Mouse (Mus musculus): Measurements from ENCODE around the gene Gabbr2. TPM values are rescaled to one million over a fixed set of nuclear protein-coding genes. Genes with fewer than 3 reads are reported as not detected.

Gene Gabbr2
- polyA plus RNA-seq, 1 experiment from 2014 or later = 5.0 TPM

DNA sequence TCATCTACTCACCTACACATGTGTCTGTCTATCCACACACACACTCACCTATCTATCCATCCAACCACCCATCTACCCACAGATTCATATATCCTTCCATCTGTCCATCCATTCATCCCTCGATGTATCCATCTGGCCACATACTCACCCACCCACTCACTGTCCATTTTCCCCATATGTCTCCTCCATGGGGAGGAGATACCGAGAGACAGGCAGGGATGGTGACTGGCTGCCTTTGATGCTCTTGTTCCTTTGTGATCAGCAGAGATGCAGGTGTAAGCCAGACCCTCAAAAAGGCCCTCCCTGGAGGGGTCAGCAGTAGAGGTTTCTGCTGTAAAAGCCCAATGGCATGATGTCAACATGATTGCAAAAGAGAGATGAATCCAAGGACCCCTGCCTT is 221.0 kb downstream of the Gabbr2 start:
- 88% methylated on average over 2 of the region's 2 CpGs for WGBS
- no peak for ATAC-seq (ENCODE audit: low read depth)

GRCm38 (mm10) chr4:46770090-46770489 is 221.6 kb downstream of the Gabbr2 start:
- Histone ChIP-seq H3K27ac (replicated peaks) (no peak overlapping the region), H3K4me3 (no peak overlapping the region), H3K9ac (no peak overlapping the region), H3K4me1 (replicated peaks) (peaks cover 17% of the 10 kb centered on the region), H3K4me2 (no peak overlapping the region), H3K27me3 (no peaks in the 10 kb centered on the region), H3K36me3 (no peaks in the 10 kb centered on the region), H3K9me3 (no peaks in the 10 kb centered on the region)
- no peak for ATAC-seq (ENCODE audit: low read depth)
- WGBS = 87% methylated on average over 8 of the region's 8 CpGs

More for the DNA sequence above, 221.0 kb downstream of the Gabbr2 start:
- Histone ChIP-seq H3K4me3 (no peak overlapping the region), H3K4me1 (replicated peaks) (peaks cover 14% of the 10 kb centered on the region), H3K27me3 (no peaks in the 10 kb centered on the region), H3K4me2 (no peak overlapping the region), H3K9ac (no peak overlapping the region), H3K9me3 (no peaks in the 10 kb centered on the region), H3K27ac (replicated peaks) (no peak overlapping the region), H3K36me3 (no peaks in the 10 kb centered on the region)

GRCm38 (mm10) chr4:46766326-46766725 is 225.3 kb downstream of the Gabbr2 start:
- no peak overlapping the region for H3K9ac ChIP-seq
- no peaks in the 10 kb centered on the region for H3K36me3 ChIP-seq
- H3K4me2 ChIP-seq = no peak overlapping the region
- H3K27ac ChIP-seq (replicated peaks) = no peak overlapping the region
- peaks cover 10% of the 10 kb centered on the region for H3K4me1 ChIP-seq (replicated peaks)
- no peaks in the 10 kb centered on the region for H3K9me3 ChIP-seq
- no peak overlapping the region for H3K4me3 ChIP-seq
- ATAC-seq (ENCODE audit: low read depth) = no peak
- WGBS = 74% methylated on average over 7 of the region's 7 CpGs
- H3K27me3 ChIP-seq = no peaks in the 10 kb centered on the region

DNA sequence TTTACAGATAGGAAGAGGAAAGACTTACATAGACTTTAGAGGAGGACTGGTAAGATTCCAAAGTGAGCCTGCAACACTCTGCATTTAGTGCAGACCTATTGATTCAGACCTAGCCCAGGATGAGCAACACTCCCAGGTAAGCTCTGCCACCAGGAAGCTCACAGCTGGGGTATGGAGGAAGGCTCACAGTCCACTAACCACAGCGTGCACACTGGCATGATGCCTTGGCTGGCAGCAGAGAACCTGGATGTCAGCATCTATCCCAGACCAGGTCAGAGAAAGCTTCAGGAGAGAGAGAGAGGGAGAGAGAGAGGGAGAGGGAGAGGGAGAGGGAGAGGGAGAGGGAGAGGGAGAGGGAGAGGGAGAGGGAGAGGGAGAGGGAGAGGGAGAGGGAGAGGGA is 231.8 kb downstream of the Gabbr2 start:
- no peak overlapping the region for H3K27ac ChIP-seq (replicated peaks)
- no peaks in the 10 kb centered on the region for H3K9me3 ChIP-seq
- 83% methylated on average over 1 of the region's 1 CpGs for WGBS
- no peaks in the 10 kb centered on the region for H3K27me3 ChIP-seq
- no peak overlapping the region for H3K4me3 ChIP-seq
- H3K4me1 ChIP-seq (replicated peaks) = no peaks in the 10 kb centered on the region
- H3K9ac ChIP-seq = no peak overlapping the region
- H3K4me2 ChIP-seq = no peak overlapping the region
- no peaks in the 10 kb centered on the region for H3K36me3 ChIP-seq
- no peak for ATAC-seq (ENCODE audit: low read depth)

- H3K27ac ChIP-seq (replicated peaks) = no peak overlapping the region
- no peak for ATAC-seq (ENCODE audit: low read depth)
- H3K9ac ChIP-seq = no peak overlapping the region
- no peak overlapping the region for H3K4me3 ChIP-seq
- no peak overlapping the region for H3K4me2 ChIP-seq
- H3K9me3 ChIP-seq = no peaks in the 10 kb centered on the region
- H3K36me3 ChIP-seq = no peaks in the 10 kb centered on the region
- no peaks in the 10 kb centered on the region; the same call in 1 of the 2 replicates for H3K4me1 ChIP-seq (replicated peaks)
- WGBS = 76% methylated on average over 7 of the region's 7 CpGs
- H3K27me3 ChIP-seq = no peaks in the 10 kb centered on the region
Observed at GRCm38 (mm10) chr4:46758340-46759041, 233.2 kb downstream of the Gabbr2 start.

- Histone ChIP-seq H3K36me3 (no peaks in the 10 kb centered on the region), H3K27ac (replicated peaks) (no peak overlapping the region), H3K4me1 (replicated peaks) (peaks cover 3% of the 10 kb centered on the region; the same call in 1 of the 2 replicates), H3K9me3 (no peaks in the 10 kb centered on the region), H3K4me2 (no peak overlapping the region), H3K4me3 (no peak overlapping the region), H3K9ac (no peak overlapping the region), H3K27me3 (no peaks in the 10 kb centered on the region)
- ATAC-seq (ENCODE audit: low read depth) = no peak
- 48% methylated on average over 6 of the region's 6 CpGs for WGBS
Observed at GRCm38 (mm10) chr4:46754407-46755194, 237.1 kb downstream of the Gabbr2 start.

GRCm38 (mm10) chr4:46752306-46752705 is 239.4 kb downstream of the Gabbr2 start:
- H3K4me1 ChIP-seq (replicated peaks) = peaks cover 12% of the 10 kb centered on the region
- H3K27me3 ChIP-seq = no peaks in the 10 kb centered on the region
- no peaks in the 10 kb centered on the region for H3K36me3 ChIP-seq
- 78% methylated on average over 4 of the region's 4 CpGs for WGBS
- H3K4me2 ChIP-seq = no peak overlapping the region
- ATAC-seq (ENCODE audit: low read depth) = no peak
- no peak overlapping the region for H3K27ac ChIP-seq (replicated peaks)
- no peak overlapping the region for H3K9ac ChIP-seq
- no peak overlapping the region for H3K4me3 ChIP-seq
- no peaks in the 10 kb centered on the region for H3K9me3 ChIP-seq

DNA sequence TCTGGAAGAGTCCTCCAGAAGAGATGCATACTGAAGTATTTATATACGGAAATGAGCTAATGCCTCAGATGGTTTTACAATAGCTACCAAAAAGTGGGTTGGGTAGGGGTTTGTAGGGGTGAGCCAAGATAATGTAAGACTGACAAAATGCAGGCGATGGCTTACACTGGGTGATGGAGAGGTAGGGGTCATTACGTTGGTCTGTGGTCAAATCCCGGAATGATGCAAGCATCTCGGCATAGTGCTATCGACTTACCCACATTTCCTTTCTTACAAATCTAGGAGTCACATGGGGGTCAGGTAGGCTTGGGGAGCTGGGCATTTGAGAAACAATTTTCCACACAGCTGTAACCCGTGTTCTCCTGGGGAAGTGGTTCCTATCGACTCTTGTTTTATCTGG is 242.7 kb downstream of the Gabbr2 start:
- 81% methylated on average over 8 of the region's 8 CpGs for WGBS
- Histone ChIP-seq H3K4me2 (no peak overlapping the region), H3K36me3 (no peaks in the 10 kb centered on the region), H3K9ac (no peak overlapping the region), H3K27ac (replicated peaks) (no peak overlapping the region), H3K9me3 (no peaks in the 10 kb centered on the region), H3K4me3 (no peak overlapping the region), H3K4me1 (replicated peaks) (peaks cover 24% of the 10 kb centered on the region), H3K27me3 (no peaks in the 10 kb centered on the region)
- ATAC-seq (ENCODE audit: low read depth) = no peak

DNA sequence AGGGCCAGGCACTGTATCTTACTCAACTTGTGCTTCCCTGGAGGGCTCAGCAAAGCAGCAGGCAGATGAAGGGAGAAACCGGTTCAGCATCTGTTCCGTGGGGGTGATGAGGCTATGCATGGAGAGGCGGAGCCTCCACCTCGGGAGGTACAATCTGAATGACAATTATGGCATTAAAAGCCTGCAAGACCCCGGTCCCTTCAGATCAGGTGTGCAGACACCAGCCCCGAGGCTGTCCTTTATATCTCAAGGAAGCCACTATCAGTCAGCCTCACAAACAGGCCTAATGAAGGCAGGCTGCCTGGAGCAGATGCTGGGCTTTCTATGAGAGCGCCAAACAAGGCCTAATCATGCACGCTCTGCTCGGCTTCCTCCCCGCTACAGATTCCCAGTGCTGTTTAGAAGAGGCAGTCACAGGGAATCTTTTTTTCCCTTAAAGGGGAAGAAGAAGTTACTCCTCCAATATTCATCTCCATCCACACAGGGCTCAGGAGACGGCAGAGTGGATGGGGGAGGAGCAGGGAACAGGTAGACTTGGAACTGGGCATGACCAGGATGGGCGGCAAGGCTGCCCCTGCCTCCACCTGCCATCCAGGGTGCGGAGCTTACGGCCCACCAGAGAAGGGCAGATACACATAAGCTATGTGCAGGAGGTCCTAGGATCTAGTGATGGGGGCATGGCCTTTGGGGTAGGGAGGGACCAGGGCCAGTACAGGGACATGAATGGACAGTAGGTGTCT is 244.5 kb downstream of the Gabbr2 start:
- Histone ChIP-seq H3K4me2 (no peak overlapping the region), H3K27me3 (no peaks in the 10 kb centered on the region), H3K4me3 (no peak overlapping the region), H3K9ac (0 out of 2 replicates have a peak overlapping the region, but pooled peaks have one; percentile 43), H3K36me3 (no peaks in the 10 kb centered on the region), H3K9me3 (no peaks in the 10 kb centered on the region), H3K4me1 (replicated peaks) (peaks cover 34% of the 10 kb centered on the region), H3K27ac (replicated peaks) (peak overlapping the region; percentile 70)
- 34% methylated on average over 14 of the region's 14 CpGs for WGBS
- ATAC-seq (ENCODE audit: low read depth) = peak; percentile 32

DNA sequence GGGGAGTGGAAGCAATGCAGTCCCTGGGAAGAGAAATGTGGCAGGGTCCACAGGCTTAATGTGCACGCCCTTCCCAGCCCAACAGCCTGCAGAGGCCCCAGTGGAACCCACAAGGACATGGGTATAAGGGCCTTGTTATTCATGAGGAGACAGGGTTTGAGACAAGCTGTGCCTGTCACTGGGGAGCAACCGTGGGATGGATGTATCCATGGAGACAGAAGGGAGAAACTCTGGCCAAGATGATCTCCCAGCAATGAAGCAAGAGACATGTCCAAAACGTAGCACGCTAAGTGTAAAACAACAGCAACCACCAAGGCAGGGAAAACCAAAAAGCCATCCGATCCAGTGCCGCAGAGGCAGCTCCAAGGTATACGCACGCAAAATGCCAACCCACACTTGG is 246.1 kb downstream of the Gabbr2 start:
- Histone ChIP-seq H3K9me3 (no peaks in the 10 kb centered on the region), H3K27ac (replicated peaks) (no peak overlapping the region), H3K9ac (no peak overlapping the region), H3K4me3 (no peak overlapping the region), H3K4me2 (no peak overlapping the region), H3K27me3 (no peaks in the 10 kb centered on the region), H3K36me3 (no peaks in the 10 kb centered on the region), H3K4me1 (replicated peaks) (peaks cover 40% of the 10 kb centered on the region)
- WGBS = 81% methylated on average over 8 of the region's 8 CpGs
- no peak for ATAC-seq (ENCODE audit: low read depth)

- no peak overlapping the region for H3K27ac ChIP-seq (replicated peaks)
- no peak for ATAC-seq (ENCODE audit: low read depth)
- H3K4me1 ChIP-seq (replicated peaks) = peaks cover 37% of the 10 kb centered on the region
- H3K9ac ChIP-seq = no peak overlapping the region
- H3K27me3 ChIP-seq = no peaks in the 10 kb centered on the region
- H3K4me3 ChIP-seq = no peak overlapping the region
- H3K9me3 ChIP-seq = no peaks in the 10 kb centered on the region
- WGBS = 84% methylated on average over 7 of the region's 7 CpGs
- no peaks in the 10 kb centered on the region for H3K36me3 ChIP-seq
- H3K4me2 ChIP-seq = no peak overlapping the region
Observed at GRCm38 (mm10) chr4:46744583-46745155, 247.0 kb downstream of the Gabbr2 start.

GRCm38 (mm10) chr4:46742601-46743000 is 249.1 kb downstream of the Gabbr2 start:
- H3K36me3 ChIP-seq = no peaks in the 10 kb centered on the region
- H3K27ac ChIP-seq (replicated peaks) = peak overlapping the region; percentile 20; the same call in 1 of the 2 replicates
- peaks cover 36% of the 10 kb centered on the region for H3K4me1 ChIP-seq (replicated peaks)
- H3K9me3 ChIP-seq = no peaks in the 10 kb centered on the region
- WGBS = 19% methylated on average over 2 of the region's 2 CpGs
- no peak overlapping the region for H3K4me2 ChIP-seq
- ATAC-seq (ENCODE audit: low read depth) = peak; percentile 10; the same call in 1 of the 2 replicates
- no peaks in the 10 kb centered on the region for H3K27me3 ChIP-seq
- H3K4me3 ChIP-seq = no peak overlapping the region
- 0 out of 2 replicates have a peak overlapping the region, but pooled peaks have one; percentile 2 for H3K9ac ChIP-seq

Measured in neural tube, embryonic 13.5 days (tissue).